Mouse (Mus musculus) right cerebral cortex, postnatal 36 days (tissue): ENCODE measurements at regions not wholly inside any gene's neighbourhood (a gene's known extent, or its start where the extent isn't known, plus 50 kb on each side); places are given as distances from the start of the nearest gene placed in this dataset.

Source experiments
- DNase-seq, 2 experiments: peaks; one replicate each; pipeline ENCODE4 v3.0.0; 2022; ENCODE audit warnings: low spot score in 2 of 2, mixed read lengths in 1 of 2

- DNase-seq = no peak
Observed at GRCm38 (mm10) chr4:84102736-84103135, 572.3 kb downstream of the Bnc2 start.

GRCm38 (mm10) chr4:84108592-84108991 is 566.5 kb downstream of the Bnc2 start:
- no peak for DNase-seq

GRCm38 (mm10) chr4:84109771-84110503 is 565.1 kb downstream of the Bnc2 start:
- DNase-seq = no peak

GRCm38 (mm10) chr4:84114162-84115040 is 560.7 kb downstream of the Bnc2 start:
- DNase-seq = no peak

- no peak for DNase-seq
Observed at GRCm38 (mm10) chr4:84118284-84118919, 556.7 kb downstream of the Bnc2 start.

- no peak for DNase-seq
Observed at GRCm38 (mm10) chr4:84119616-84120015, 555.5 kb downstream of the Bnc2 start.

GRCm38 (mm10) chr4:84120330-84120729 is 554.7 kb downstream of the Bnc2 start:
- no peak for DNase-seq

- DNase-seq = no peak
Observed at GRCm38 (mm10) chr4:84121442-84121841, 553.6 kb downstream of the Bnc2 start.

GRCm38 (mm10) chr4:84126400-84126799 is 548.7 kb downstream of the Bnc2 start:
- no peak for DNase-seq

GRCm38 (mm10) chr4:84127380-84127779 is 547.7 kb downstream of the Bnc2 start:
- DNase-seq = no peak

GRCm38 (mm10) chr4:84130840-84131547 is 544.1 kb downstream of the Bnc2 start:
- no peak for DNase-seq

- no peak for DNase-seq
Observed at GRCm38 (mm10) chr4:84135740-84136139, 539.3 kb downstream of the Bnc2 start.

GRCm38 (mm10) chr4:84137171-84137919 is 537.7 kb downstream of the Bnc2 start:
- no peak for DNase-seq

GRCm38 (mm10) chr4:84149149-84150050 is 525.7 kb downstream of the Bnc2 start:
- DNase-seq = no peak

- DNase-seq = no peak
Observed at GRCm38 (mm10) chr4:84150698-84151097, 524.4 kb downstream of the Bnc2 start.

- DNase-seq = no peak
Observed at GRCm38 (mm10) chr4:84151247-84151646, 523.8 kb downstream of the Bnc2 start.

GRCm38 (mm10) chr4:84151971-84152450 is 523.1 kb downstream of the Bnc2 start:
- DNase-seq = no peak

GRCm38 (mm10) chr4:84153571-84153970 is 521.5 kb downstream of the Bnc2 start:
- DNase-seq = no peak

- DNase-seq = no peak
Observed at GRCm38 (mm10) chr4:84157911-84158647, 517.0 kb downstream of the Bnc2 start.
